In the genomic region with DNA sequence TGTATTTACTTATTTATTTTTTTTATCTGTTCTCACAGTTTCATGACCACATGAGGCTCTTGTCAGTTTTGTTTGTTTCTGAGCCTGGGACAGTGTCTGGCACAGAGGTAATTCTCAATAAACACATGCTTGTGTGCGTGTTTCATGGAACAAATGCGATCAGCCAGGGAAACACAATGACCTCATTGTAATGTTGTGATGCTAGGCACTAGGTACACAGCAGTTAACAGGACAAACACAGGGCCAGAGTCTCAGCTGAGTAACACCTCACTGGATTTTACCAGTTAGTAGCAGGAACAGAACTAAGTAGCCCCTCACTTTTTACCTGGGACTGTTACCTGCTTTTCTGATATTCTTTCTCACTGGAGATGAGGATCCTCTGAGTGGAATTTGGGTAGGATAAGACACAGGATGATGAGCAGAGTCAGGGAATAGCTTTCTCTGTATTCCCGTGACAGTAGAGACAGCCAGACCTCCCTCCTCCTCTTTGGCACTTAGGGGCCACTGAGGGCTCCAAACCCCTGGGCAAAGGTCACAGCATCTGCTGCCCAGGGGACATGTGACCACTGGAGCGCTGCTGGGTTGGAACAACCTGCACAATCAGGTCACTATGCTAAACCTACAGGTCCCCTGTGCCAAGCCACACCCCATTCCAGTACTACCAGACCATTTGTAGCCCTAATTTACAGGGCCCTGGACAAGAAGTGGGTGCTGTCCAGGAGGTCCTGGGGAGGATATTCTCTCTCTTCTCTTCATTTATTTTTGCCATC, we compare ENCODE assay signal across 20 mouse cellular contexts. TPM values are rescaled to one million over a fixed set of nuclear protein-coding genes. Genes with fewer than 3 reads are reported as not detected.
"Had no signal": no experiment of that assay in that cellular context is flagged by ENCODE, and none has a peak within 500 bp of the region (broad histone marks: within the 10 kb centered on the region; RNA-seq: fewer than 3 reads in every experiment).

No protein-coding gene starts in this region.

- DNase-seq: lung, embryonic 14.5 days; lung, postnatal 10 days; spleen, adult 18-20 months; thymus, postnatal 36 days had no signal

- H3K4me3 ChIP-seq: limb, embryonic 13.5 days; liver, embryonic 15.5 days; megakaryocyte, embryonic 14.5 days; midbrain, embryonic 15.5 days; neural tube, embryonic 12.5 days; stomach, embryonic 15.5 days had no signal

- H3K27me3 ChIP-seq: limb, embryonic 13.5 days; liver, embryonic 15.5 days; midbrain, embryonic 15.5 days; neural tube, embryonic 12.5 days; stomach, embryonic 15.5 days had no signal

- ATAC-seq: intestine, embryonic 16.5 days; midbrain, embryonic 15.5 days had no signal

- H3K9me3 ChIP-seq: limb, embryonic 13.5 days; liver, embryonic 15.5 days; megakaryocyte, embryonic 14.5 days; midbrain, embryonic 15.5 days; neural tube, embryonic 12.5 days; stomach, embryonic 15.5 days had no signal

- H3K9ac ChIP-seq: hindbrain, embryonic 14.5 days; limb, embryonic 13.5 days; liver, embryonic 15.5 days; lung, embryonic 14.5 days; midbrain, embryonic 15.5 days; neural tube, embryonic 12.5 days; stomach, embryonic 15.5 days had no signal

- H3K4me1 ChIP-seq: limb, embryonic 13.5 days; liver, embryonic 15.5 days; megakaryocyte, embryonic 14.5 days; midbrain, embryonic 15.5 days; neural tube, embryonic 12.5 days; stomach, embryonic 15.5 days had no signal

- H3K36me3 ChIP-seq: limb, embryonic 13.5 days; liver, embryonic 15.5 days; midbrain, embryonic 15.5 days; neural tube, embryonic 12.5 days; stomach, embryonic 15.5 days had no signal

- H3K4me2 ChIP-seq: hindbrain, embryonic 14.5 days; limb, embryonic 13.5 days; liver, embryonic 11.5 days; liver, embryonic 15.5 days; lung, embryonic 14.5 days; midbrain, embryonic 11.5 days; midbrain, embryonic 15.5 days; neural tube, embryonic 12.5 days; stomach, embryonic 15.5 days had no signal

- H3K27ac ChIP-seq: hindbrain, embryonic 14.5 days; limb, embryonic 13.5 days; liver, embryonic 15.5 days; macrophage; midbrain, embryonic 15.5 days; neural tube, embryonic 12.5 days; stomach, embryonic 15.5 days had no signal

RNA-seq across cellular contexts. Expression of a gene that starts 11.8 kb away (rescaled TPM):
- total RNA-seq: layer of hippocampus, adult 18-20 months; layer of hippocampus, postnatal 10 days; left cerebral cortex, postnatal 36 days; monocyte, adult 5-6 weeks; neutrophil, adult 5-6 weeks had no signal
- polyA plus RNA-seq: limb, embryonic 13.5 days; lung, embryonic 14.5 days; macrophage had no signal
